Comparison of ENCODE assay signal across 32 mouse cellular contexts in genomic region chr5:16794972-16795371, GRCm38 (mm10). TPM values are rescaled to one million over a fixed set of nuclear protein-coding genes. Genes with fewer than 3 reads are reported as not detected.
DNase-seq lines count a peak whose midpoint lies in the region; ATAC-seq lines count a peak whose summit lies in the region.
"Had no signal": no experiment of that assay in that cellular context is flagged by ENCODE, and none has a peak within 500 bp of the region (broad histone marks: within the 10 kb centered on the region; RNA-seq: fewer than 3 reads in every experiment).

No protein-coding gene starts in this region.

- peak; percentile 12 to 13 for DNase-seq in left cerebral cortex, adult 9 months (ENCODE audit: low spot score in 2 of 2)
- no peak for DNase-seq in left cerebral cortex, postnatal 10 days (ENCODE audit: extremely low spot score in 1 of 2, low spot score in 2 of 2)
- DNase-seq in adipocyte (ENCODE audit: low spot score): peak; percentile 17
- peak; percentile 19 to 30 for DNase-seq in left cerebral cortex, postnatal 14 days (ENCODE audit: low spot score in 2 of 2)
- DNase-seq in right cerebral cortex, postnatal 36 days (ENCODE audit: low spot score in 2 of 2): peak; percentile 33 to 45
- no peak for DNase-seq in layer of hippocampus, postnatal 14 days (ENCODE audit: low spot score in 2 of 2)
- no peak for DNase-seq in cerebellum, adult 9-10 months
- DNase-seq: cerebellum, adult 18-20 months; cerebellum, postnatal 25 days; gastrocnemius, postnatal 25 days; kidney, adult 9 months; kidney, postnatal 14 days; lung, postnatal 10 days had no signal

- no peaks in the 10 kb centered on the region for H3K27me3 ChIP-seq in forebrain, embryonic 15.5 days
- H3K27me3 ChIP-seq: embryonic facial prominence, embryonic 13.5 days; forebrain, embryonic 12.5 days; neural tube, embryonic 15.5 days had no signal

- no peak overlapping the region for H3K4me3 ChIP-seq in forebrain, embryonic 15.5 days
- H3K4me3 ChIP-seq: embryonic facial prominence, embryonic 13.5 days; erythroblast, embryonic 14.5 days; forebrain, embryonic 12.5 days; heart, embryonic 10.5 days; hindbrain, embryonic 10.5 days; neural tube, embryonic 15.5 days had no signal

- no peak overlapping the region for H3K27ac ChIP-seq in forebrain, embryonic 15.5 days (replicated peaks)
- H3K27ac ChIP-seq: embryonic facial prominence, embryonic 13.5 days; forebrain, embryonic 12.5 days; heart, embryonic 10.5 days; hindbrain, embryonic 10.5 days; neural tube, embryonic 15.5 days; stomach, postnatal 0 days had no signal

- H3K4me1 ChIP-seq in forebrain, embryonic 15.5 days: no peaks in the 10 kb centered on the region
- H3K4me1 ChIP-seq: embryonic facial prominence, embryonic 13.5 days; forebrain, embryonic 12.5 days; heart, embryonic 10.5 days; hindbrain, embryonic 10.5 days; neural tube, embryonic 15.5 days had no signal

- H3K9me3 ChIP-seq in forebrain, embryonic 15.5 days: no peaks in the 10 kb centered on the region
- H3K9me3 ChIP-seq: embryonic facial prominence, embryonic 13.5 days; forebrain, embryonic 12.5 days; heart, embryonic 10.5 days; hindbrain, embryonic 10.5 days; neural tube, embryonic 15.5 days had no signal

- H3K9ac ChIP-seq in forebrain, embryonic 15.5 days (replicated peaks): no peak overlapping the region
- H3K9ac ChIP-seq: embryonic facial prominence, embryonic 13.5 days; forebrain, embryonic 12.5 days; neural tube, embryonic 15.5 days had no signal

- no peak for ATAC-seq in forebrain, embryonic 15.5 days (replicated peaks)
- ATAC-seq: hindbrain, embryonic 16.5 days; intestine, embryonic 16.5 days had no signal

- 95% methylated on average over 6 of the region's 6 CpGs for WGBS in forebrain, embryonic 15.5 days

- H3K4me2 ChIP-seq in forebrain, embryonic 15.5 days (replicated peaks): no peak overlapping the region
- H3K4me2 ChIP-seq: embryonic facial prominence, embryonic 13.5 days; forebrain, embryonic 12.5 days; midbrain, embryonic 11.5 days; neural tube, embryonic 15.5 days had no signal

- intact Hi-C loops in left cerebral cortex, postnatal 10 days (cut with DNase I): no loop called here
- intact Hi-C loops in left cerebral cortex, postnatal 14 days (cut with DNase I): no loop called here

- no peaks in the 10 kb centered on the region for H3K36me3 ChIP-seq in forebrain, embryonic 15.5 days
- H3K36me3 ChIP-seq: embryonic facial prominence, embryonic 13.5 days; forebrain, embryonic 12.5 days; heart, embryonic 10.5 days; hindbrain, embryonic 10.5 days; neural tube, embryonic 15.5 days had no signal

RNA-seq across cellular contexts. Expression of gene Gm28710, which starts 3.4 kb away (rescaled TPM):
- total RNA-seq in left cerebral cortex, postnatal 10 days (2021): under 1 TPM in 1 of 2 experiments, not detected in 1; 0.12 TPM
- total RNA-seq in left cerebral cortex, postnatal 14 days (2021): under 1 TPM in 1 of 2 experiments, not detected in 1; 0.13 TPM
- total RNA-seq in layer of hippocampus, postnatal 14 days (2021): not detected
- not detected in 2 replicates for polyA plus RNA-seq in forebrain, embryonic 15.5 days (2015; fragmentation: Nextera tagmentation; extraction: Ambion mirVana)
- total RNA-seq: adrenal gland, adult 18-20 months; gastrocnemius, postnatal 25 days; layer of hippocampus, adult 18-20 months; layer of hippocampus, postnatal 25 days; liver, adult 2 months; megakaryocyte progenitor cell, adult 5-6 weeks; midbrain, postnatal 0 days had no signal
- polyA plus RNA-seq: embryonic facial prominence, embryonic 13.5 days; erythroblast, embryonic 14.5 days; forebrain, embryonic 12.5 days; hindbrain, embryonic 10.5 days; hindbrain, embryonic 16.5 days; limb, embryonic 11.5 days; liver, adult 2 months; liver, embryonic 16.5 days; midbrain, embryonic 11.5 days; midbrain, postnatal 0 days; neural tube, embryonic 15.5 days; stomach, postnatal 0 days had no signal

Comparison
In these comparisons a context has a peak if more than half of its experiments do, and no peak if none do; other contexts are left out.
1. DNase-seq: peak in left cerebral cortex, adult 9 months (2 of 2), adipocyte (single experiment), left cerebral cortex, postnatal 14 days (2 of 2) and right cerebral cortex, postnatal 36 days (2 of 2); none in left cerebral cortex, postnatal 10 days (0 of 2), layer of hippocampus, postnatal 14 days (0 of 2) and cerebellum, adult 9-10 months (single experiment).